Mouse (Mus musculus) hindbrain, embryonic 10.5 days (tissue): ENCODE measurements around the gene Arhgef16. TPM values are rescaled to one million over a fixed set of nuclear protein-coding genes. Genes with fewer than 3 reads are reported as not detected.

Source experiments
- DNase-seq: peaks from one replicate; pipeline ENCODE4 v3.0.0-alpha.2; 2017; ENCODE audit warnings: low spot score
- H3K27ac ChIP-seq: fragments of 300-500 bp; sonication (generic); 2 replicates; pipeline ENCODE4 v1.5.1; 2016; ENCODE audit warnings: mild to moderate bottlenecking, moderate library complexity
- H3K27me3 ChIP-seq: fragments of 300-500 bp; sonication (generic); 2 replicates; pipeline ENCODE4 v1.6.1; 2016; ENCODE audit warnings: mild to moderate bottlenecking; ENCODE audit not compliant: poor library complexity, insufficient read depth, severe bottlenecking
- H3K36me3 ChIP-seq: fragments of 300-500 bp; sonication (generic); 2 replicates; pipeline ENCODE4 v1.6.1; 2016; ENCODE audit warnings: mild to moderate bottlenecking, moderate library complexity
- H3K4me1 ChIP-seq: fragments of 300-500 bp; sonication (generic); replicated peaks from 2 replicates; pipeline ENCODE4 v1.6.1; 2016; ENCODE audit warnings: mild to moderate bottlenecking
- H3K4me3 ChIP-seq: fragments of 300-500 bp; sonication (generic); 2 replicates; pipeline ENCODE4 v1.5.1; 2016; ENCODE audit warnings: mild to moderate bottlenecking, moderate library complexity
- H3K9me3 ChIP-seq: fragments of 300-500 bp; sonication (generic); 2 replicates; pipeline ENCODE4 v1.6.1; 2016; ENCODE audit warnings: mild to moderate bottlenecking, moderate library complexity
- WGBS: fragments of 180-500 bp; shearing (Covaris S2); methylation state at CpG from one replicate; pipeline ENCODE4 v1.1.7; 2016; 5-methylcytosine and 5-hydroxymethylcytosine counted together
- polyA plus RNA-seq: library from polyadenylated mRNA; unstranded; fragments of >200 nt; fragmentation: Nextera tagmentation; extraction: Ambion mirVana; gene quantifications from 2 replicates; pipeline ENCODE4 v1.2.1, GENCODE M21; 2016

Gene Arhgef16
- polyA plus RNA-seq, 1 experiment from 2014 or later: 4.6 TPM

- Histone ChIP-seq H3K36me3 (peaks cover 68% of the 10 kb centered on the region), H3K4me3 (no peak overlapping the region), H3K27ac (peak overlapping the region; percentile 19; the same call in 1 of the 2 replicates), H3K4me1 (peaks cover 22% of the 10 kb centered on the region), H3K9me3 (no peaks in the 10 kb centered on the region), H3K27me3 (no peaks in the 10 kb centered on the region)
- peak; percentile 17 for DNase-seq
- WGBS: 53% methylated on average over 10 of the region's 10 CpGs
Measured at GRCm38 (mm10) chr4:154269520-154269919, 32.0 kb downstream of the Arhgef16 start.

GRCm38 (mm10) chr4:154267511-154267910 is 34.0 kb downstream of the Arhgef16 start:
- H3K36me3 ChIP-seq: peaks cover 77% of the 10 kb centered on the region

GRCm38 (mm10) chr4:154262071-154262470 is 39.4 kb downstream of the Arhgef16 start:
- H3K27me3 ChIP-seq: no peaks in the 10 kb centered on the region
- no peaks in the 10 kb centered on the region; the same call in 1 of the 2 replicates for H3K4me1 ChIP-seq
- H3K9me3 ChIP-seq: no peaks in the 10 kb centered on the region
- H3K4me3 ChIP-seq: no peak overlapping the region
- H3K36me3 ChIP-seq: peaks cover 48% of the 10 kb centered on the region
- 62% methylated on average over 4 of the region's 4 CpGs for WGBS
- no peak for DNase-seq
- H3K27ac ChIP-seq: no peak overlapping the region

More at GRCm38 (mm10) chr4:154267511-154267910, 34.0 kb downstream of the Arhgef16 start:
- DNase-seq: no peak
- Histone ChIP-seq H3K27ac (no peak overlapping the region), H3K27me3 (no peaks in the 10 kb centered on the region), H3K9me3 (no peaks in the 10 kb centered on the region), H3K4me1 (peaks cover 22% of the 10 kb centered on the region), H3K4me3 (no peak overlapping the region)
- 89% methylated on average over 6 of the region's 6 CpGs for WGBS

DNA sequence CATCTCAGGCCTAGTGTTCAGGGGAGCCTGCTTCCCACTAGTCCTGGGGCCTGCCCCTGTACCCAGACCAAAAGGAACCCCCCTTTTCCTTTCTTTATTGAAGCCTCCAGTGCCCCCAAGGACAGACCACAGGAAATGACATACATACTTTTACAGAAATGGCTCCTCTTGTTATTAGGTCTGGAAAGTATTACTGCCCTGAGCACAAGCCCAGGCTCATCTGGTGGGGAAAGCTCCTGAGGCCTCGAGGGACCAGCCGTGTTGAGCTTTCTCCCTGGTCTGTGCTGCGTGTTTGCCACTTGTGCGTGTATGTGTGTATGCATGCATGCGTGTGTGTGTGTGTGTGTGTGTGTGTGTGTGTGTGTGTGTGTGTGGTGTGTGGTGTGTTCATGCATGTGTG is 40.7 kb downstream of the Arhgef16 start:
- WGBS: 84% methylated on average over 5 of the region's 5 CpGs
- no peaks in the 10 kb centered on the region for H3K27me3 ChIP-seq
- H3K9me3 ChIP-seq: no peaks in the 10 kb centered on the region
- H3K27ac ChIP-seq: no peak overlapping the region
- H3K4me1 ChIP-seq: no peaks in the 10 kb centered on the region; the same call in 1 of the 2 replicates
- no peak overlapping the region for H3K4me3 ChIP-seq
- no peak for DNase-seq
- peaks cover 44% of the 10 kb centered on the region for H3K36me3 ChIP-seq

DNA sequence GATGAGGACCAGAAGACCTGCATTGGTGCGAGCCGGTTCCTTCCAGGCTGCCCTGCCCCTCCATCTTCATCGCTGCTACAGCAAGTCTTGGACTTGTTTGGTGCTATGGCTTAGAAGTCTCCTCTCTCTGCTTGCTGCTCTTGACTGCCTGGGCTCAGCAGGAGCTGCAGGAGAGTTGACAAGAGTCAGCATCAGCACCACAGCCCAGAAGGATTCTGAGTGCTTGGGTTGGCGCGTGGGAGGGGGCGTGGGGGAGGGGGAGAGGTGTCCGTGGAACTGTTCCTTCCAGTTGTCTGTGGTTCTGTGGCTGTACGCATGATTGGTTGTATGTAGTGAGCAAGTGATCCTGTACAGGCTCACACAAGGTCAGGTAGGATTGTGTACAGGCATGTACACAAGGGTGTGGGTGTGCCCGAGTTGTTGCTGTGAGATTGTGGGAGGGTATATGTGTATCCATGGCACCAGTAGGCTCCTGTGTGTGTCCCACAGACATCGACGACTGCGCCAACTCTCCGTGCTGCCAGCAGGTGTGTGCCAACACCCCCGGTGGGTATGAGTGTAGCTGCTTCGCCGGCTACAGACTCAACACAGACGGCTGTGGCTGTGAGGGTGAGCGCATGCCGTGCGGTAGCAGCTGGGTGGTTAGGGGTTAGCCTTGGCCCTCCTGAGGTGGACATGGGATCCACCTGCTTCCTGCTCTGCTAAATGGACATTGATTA is 48.8 kb downstream of the Arhgef16 start:
- Histone ChIP-seq H3K36me3 (peaks cover 19% of the 10 kb centered on the region; the same call in 1 of the 2 replicates), H3K4me3 (no peak overlapping the region), H3K27me3 (0 out of 2 replicates have a peak, but pooled peaks cover 2% of the 10 kb centered on the region), H3K4me1 (peaks cover 32% of the 10 kb centered on the region), H3K27ac (no peak overlapping the region), H3K9me3 (no peaks in the 10 kb centered on the region)
- DNase-seq: no peak
- 92% methylated on average over 20 of the region's 20 CpGs for WGBS

DNA sequence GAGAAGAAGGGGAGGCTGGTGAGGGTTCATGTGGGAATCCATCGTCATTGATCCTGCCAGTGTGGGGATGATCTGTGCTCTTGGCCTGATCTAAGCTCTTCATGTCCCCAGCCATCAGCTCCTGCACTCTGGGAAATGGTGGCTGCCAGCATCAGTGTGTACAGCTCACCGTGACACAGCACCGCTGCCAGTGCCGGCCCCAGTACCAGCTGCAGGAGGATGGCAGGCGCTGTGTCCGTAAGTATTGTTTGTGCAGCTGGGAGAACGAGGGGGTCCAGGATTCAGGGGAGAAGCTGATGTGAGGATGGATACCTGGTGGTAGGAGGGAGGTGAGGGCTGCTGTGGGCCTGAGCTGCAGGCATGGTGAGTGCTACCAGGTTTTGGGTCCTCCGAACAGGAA is 52.2 kb downstream of the Arhgef16 start:
- H3K27me3 ChIP-seq: peaks cover 10% of the 10 kb centered on the region; the same call in 1 of the 2 replicates
- no peak for DNase-seq
- 60% methylated on average over 8 of the region's 8 CpGs for WGBS
- H3K9me3 ChIP-seq: no peaks in the 10 kb centered on the region
- peak overlapping the region; percentile 19; the same call in 1 of the 2 replicates for H3K27ac ChIP-seq
- H3K4me1 ChIP-seq: peaks cover 57% of the 10 kb centered on the region
- H3K4me3 ChIP-seq: no peak overlapping the region
- H3K36me3 ChIP-seq: peaks cover 6% of the 10 kb centered on the region; the same call in 1 of the 2 replicates

GRCm38 (mm10) chr4:154248092-154248805 is 53.2 kb downstream of the Arhgef16 start:
- Histone ChIP-seq H3K4me3 (no peak overlapping the region), H3K27ac (peak overlapping the region; percentile 64)

DNA sequence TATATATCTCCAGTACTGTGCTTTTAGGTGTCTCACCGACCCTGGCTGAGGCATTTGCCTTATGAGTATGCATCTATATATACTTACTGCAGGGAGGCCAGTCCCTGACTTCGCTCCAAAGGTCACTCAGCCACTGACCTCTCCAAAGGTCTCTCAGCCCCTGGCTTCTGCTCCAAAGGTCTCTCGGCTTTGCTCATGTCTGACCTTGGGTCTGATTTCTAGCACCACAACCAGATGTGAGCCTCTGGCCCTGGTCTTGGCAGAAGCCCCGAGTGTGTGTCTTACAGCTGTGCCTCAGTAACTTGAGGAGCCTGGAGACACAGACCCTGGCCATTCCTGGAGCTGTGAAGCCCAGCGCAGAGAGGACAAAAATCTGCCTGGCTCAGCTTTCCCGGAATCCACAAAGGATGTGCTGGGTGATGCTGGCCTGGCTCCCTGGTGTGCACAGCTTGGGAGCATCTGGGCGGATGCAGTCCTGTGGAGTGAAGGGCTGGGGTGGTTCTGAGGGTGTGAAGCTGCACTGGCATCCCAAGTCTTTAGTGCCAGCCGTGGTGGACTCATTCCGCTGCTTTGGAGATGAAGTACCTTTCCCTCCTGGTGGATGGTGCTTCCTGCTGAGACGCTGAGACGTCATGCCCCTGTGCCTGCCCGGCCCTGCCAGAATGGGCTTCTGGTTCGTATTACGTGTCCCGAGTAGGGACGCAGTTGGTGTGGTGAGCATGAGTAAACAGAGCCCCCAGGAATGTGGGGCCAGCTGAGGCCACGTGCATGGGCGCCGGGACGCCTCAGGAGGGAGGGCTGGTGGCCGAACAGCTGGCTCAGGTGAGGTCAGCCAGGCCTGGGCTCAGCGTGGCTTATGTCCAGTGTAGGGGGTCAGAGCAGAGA is 54.0 kb downstream of the Arhgef16 start:
- Histone ChIP-seq H3K9me3 (no peaks in the 10 kb centered on the region), H3K4me1 (peaks cover 47% of the 10 kb centered on the region), H3K36me3 (peaks cover 6% of the 10 kb centered on the region), H3K27me3 (peaks cover 10% of the 10 kb centered on the region; the same call in 1 of the 2 replicates), H3K27ac (peak overlapping the region; percentile 64), H3K4me3 (peak overlapping the region; percentile 47; the same call in 1 of the 2 replicates)
- peak; percentile 33 for DNase-seq
- 30% methylated on average over 22 of the region's 22 CpGs for WGBS

More at GRCm38 (mm10) chr4:154248092-154248805, 53.2 kb downstream of the Arhgef16 start:
- Histone ChIP-seq H3K9me3 (no peaks in the 10 kb centered on the region), H3K4me1 (peaks cover 47% of the 10 kb centered on the region), H3K36me3 (peaks cover 2% of the 10 kb centered on the region; the same call in 1 of the 2 replicates), H3K27me3 (peaks cover 10% of the 10 kb centered on the region; the same call in 1 of the 2 replicates)
- WGBS: 68% methylated on average over 21 of the region's 21 CpGs
- no peak for DNase-seq

DNA sequence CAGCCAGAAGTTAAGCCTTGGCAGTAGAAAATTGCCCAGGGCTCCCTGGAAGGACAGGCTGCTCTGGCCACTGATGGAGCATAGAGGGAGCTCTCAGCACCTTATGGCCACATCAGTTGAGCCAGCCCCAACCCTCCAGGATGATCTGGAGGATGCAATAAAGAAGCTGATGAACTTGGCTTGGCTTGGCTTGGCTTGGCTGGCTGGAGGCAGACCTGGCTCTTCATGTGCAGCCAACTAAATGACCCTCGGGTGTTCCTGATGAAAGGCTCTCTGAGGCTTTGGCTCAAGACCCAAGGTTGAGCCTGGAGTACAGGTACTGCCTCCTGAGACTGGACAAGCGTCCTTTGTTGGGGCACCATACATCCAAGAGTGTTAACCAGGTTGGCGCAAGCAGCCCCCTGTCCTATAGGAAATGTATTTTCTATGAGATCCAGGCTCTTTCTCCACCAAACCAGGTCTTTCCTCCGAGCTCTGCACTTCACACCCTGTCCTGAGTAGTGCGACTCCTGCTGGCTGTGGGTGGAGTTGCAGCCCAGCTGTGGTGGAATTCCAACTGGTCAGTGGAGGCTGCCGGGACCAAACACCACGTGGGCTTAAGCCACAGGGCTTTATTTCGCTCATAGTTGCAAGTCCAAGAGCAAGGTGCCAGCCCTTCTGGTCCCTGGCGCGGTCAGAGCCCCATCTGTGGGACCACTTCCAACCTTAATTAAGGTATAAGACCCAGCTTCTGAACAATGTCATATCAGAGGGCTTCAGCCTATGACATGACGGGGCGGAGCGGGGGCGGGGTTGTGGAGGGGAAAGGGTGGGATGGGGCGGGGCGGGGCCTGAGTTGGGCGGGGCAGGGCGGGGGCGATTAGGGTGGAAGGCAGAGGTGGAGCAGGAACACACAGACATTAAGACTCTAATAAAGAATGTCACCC is 55.1 kb downstream of the Arhgef16 start:
- 9% methylated on average over 19 of the region's 19 CpGs for WGBS

GRCm38 (mm10) chr4:154245342-154245741 is 56.1 kb downstream of the Arhgef16 start:
- no peak overlapping the region for H3K4me3 ChIP-seq
- H3K4me1 ChIP-seq: peaks cover 47% of the 10 kb centered on the region
- no peaks in the 10 kb centered on the region for H3K9me3 ChIP-seq
- H3K27ac ChIP-seq: no peak overlapping the region
- peaks cover 10% of the 10 kb centered on the region for H3K36me3 ChIP-seq
- 86% methylated on average over 7 of the region's 7 CpGs for WGBS
- H3K27me3 ChIP-seq: peaks cover 10% of the 10 kb centered on the region; the same call in 1 of the 2 replicates
- no peak for DNase-seq

More for the DNA sequence above, 55.1 kb downstream of the Arhgef16 start:
- Histone ChIP-seq H3K27ac (peak overlapping the region; percentile 70; the same call in 1 of the 2 replicates), H3K36me3 (peaks cover 10% of the 10 kb centered on the region), H3K4me1 (peaks cover 47% of the 10 kb centered on the region), H3K9me3 (no peaks in the 10 kb centered on the region), H3K4me3 (peak overlapping the region; percentile 47), H3K27me3 (peaks cover 10% of the 10 kb centered on the region; the same call in 1 of the 2 replicates)
- peak; percentile 93 for DNase-seq

DNA sequence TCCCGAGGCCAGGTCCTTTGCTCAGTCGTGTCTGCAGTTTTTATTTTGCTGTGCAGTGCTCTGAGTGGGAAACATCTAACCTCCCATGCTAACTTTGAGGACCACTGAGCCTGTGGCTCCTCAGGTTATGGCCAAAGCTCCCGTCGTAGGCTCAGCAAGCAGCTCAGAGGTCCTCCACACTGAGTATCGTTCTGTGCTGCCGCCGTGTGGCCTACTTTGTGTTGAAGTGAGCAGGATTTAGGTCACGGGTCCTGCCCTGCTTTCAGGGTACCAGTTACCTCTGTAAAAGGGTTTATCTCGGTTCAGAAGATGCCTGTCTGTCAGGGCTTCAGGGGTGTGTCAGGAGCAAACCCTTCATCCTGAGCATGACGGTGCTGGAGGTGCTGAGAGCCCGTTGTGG is 60.9 kb downstream of the Arhgef16 start:
- Histone ChIP-seq H3K9me3 (no peaks in the 10 kb centered on the region), H3K4me1 (peaks cover 37% of the 10 kb centered on the region)
- WGBS: 72% methylated on average over 11 of the region's 11 CpGs

More for the DNA sequence above, 60.9 kb downstream of the Arhgef16 start:
- Histone ChIP-seq H3K27ac (no peak overlapping the region), H3K4me3 (no peak overlapping the region), H3K36me3 (peaks cover 13% of the 10 kb centered on the region), H3K27me3 (0 out of 2 replicates have a peak, but pooled peaks cover 3% of the 10 kb centered on the region)
- no peak for DNase-seq
